Mouse (Mus musculus) lung, embryonic 16.5 days (tissue): ENCODE measurements around the gene Olfr851. TPM values are rescaled to one million over a fixed set of nuclear protein-coding genes. Genes with fewer than 3 reads are reported as not detected.

ENCODE experiments used
- ATAC-seq: fragments of 200-750 bp; cut with Nextera tagmentation; 2 replicates; pipeline ENCODE4 v1.8.0; 2017; ENCODE audit warnings: low read depth, mild to moderate bottlenecking, moderate library complexity
- H3K27ac ChIP-seq: fragments of 300-500 bp; sonication (generic); 2 replicates; pipeline ENCODE4 v1.5.1; 2014; ENCODE audit warnings: mild to moderate bottlenecking, control low read depth, low read length
- H3K27me3 ChIP-seq: fragments of 300-500 bp; sonication (generic); 2 replicates; pipeline ENCODE4 v1.6.1; 2014; ENCODE audit warnings: low read depth, low read length, mixed read lengths; ENCODE audit not compliant: control insufficient read depth, insufficient read depth
- H3K36me3 ChIP-seq: fragments of 300-500 bp; sonication (generic); 2 replicates; pipeline ENCODE4 v1.6.1; 2014; ENCODE audit warnings: low read length; ENCODE audit not compliant: control insufficient read depth, insufficient read depth
- H3K4me1 ChIP-seq: fragments of 300-500 bp; sonication (generic); replicated peaks from 2 replicates; pipeline ENCODE4 v1.6.1; 2014; ENCODE audit warnings: low read length, mixed read lengths; ENCODE audit not compliant: control insufficient read depth, insufficient read depth
- H3K4me2 ChIP-seq: fragments of 300-500 bp; sonication (generic); 2 replicates; pipeline ENCODE4 v1.6.1; 2014; ENCODE audit warnings: low read depth, low read length, control low read depth
- H3K4me3 ChIP-seq: fragments of 300-500 bp; sonication (generic); 2 replicates; pipeline ENCODE4 v1.5.1; 2014; ENCODE audit warnings: mild to moderate bottlenecking, low read length, control low read depth
- H3K9ac ChIP-seq: fragments of 300-500 bp; sonication (generic); 2 replicates; pipeline ENCODE4 v1.6.1; 2014; ENCODE audit warnings: low read length, control low read depth
- H3K9me3 ChIP-seq: fragments of 300-500 bp; sonication (generic); 2 replicates; pipeline ENCODE4 v1.6.1; 2016; ENCODE audit warnings: low read length; ENCODE audit not compliant: control insufficient read depth
- WGBS: fragments of 180-500 bp; shearing (Covaris S2); extraction: QIAGEN DNeasy Blood & Tissue Kit; methylation state at CpG from one replicate; pipeline ENCODE4 v1.1.7; 2014; 5-methylcytosine and 5-hydroxymethylcytosine counted together
- polyA plus RNA-seq: library from polyadenylated mRNA; unstranded; fragments of >200 nt; fragmentation: Nextera tagmentation; extraction: Ambion mirVana; gene quantifications from 2 replicates; pipeline ENCODE4 v1.2.1, GENCODE M21; 2015

Gene Olfr851
- polyA plus RNA-seq = not detected in 2 replicates

- Histone ChIP-seq H3K27me3 (no peaks in the 10 kb centered on the region), H3K4me1 (no peaks in the 10 kb centered on the region), H3K4me3 (no peak within 1 kb of the TSS), H3K4me2 (no peak within 1 kb of the TSS), H3K9me3 (no peaks in the 10 kb centered on the region; the same call in 1 of the 2 replicates), H3K27ac (no peak within 1 kb of the TSS), H3K36me3 (no peaks in the 10 kb centered on the region), H3K9ac (no peak within 1 kb of the TSS)
- ATAC-seq = no peak
Observed at GRCm38 (mm10) chr9:19492995-19493394, at the start of gene Olfr851. Olfr851 (plus strand) TSS chr9:19493295.

GRCm38 (mm10) chr9:19478148-19478547, 14.9 kb upstream of the Olfr851 start, which contains the start of gene Olfr850:
Olfr850 (minus strand) TSS chr9:19478248.
- Histone ChIP-seq H3K9ac (no peak within 1 kb of the TSS), H3K9me3 (no peaks in the 10 kb centered on the region), H3K27ac (no peak within 1 kb of the TSS), H3K4me2 (no peak within 1 kb of the TSS), H3K27me3 (no peaks in the 10 kb centered on the region), H3K4me1 (no peaks in the 10 kb centered on the region), H3K4me3 (no peak within 1 kb of the TSS), H3K36me3 (no peaks in the 10 kb centered on the region)
- ATAC-seq = no peak

- no peaks in the 10 kb centered on the region for H3K9me3 ChIP-seq
- 67% methylated on average over 1 of the region's 1 CpGs for WGBS
Observed at GRCm38 (mm10) chr9:19540976-19541375, 47.9 kb downstream of the Olfr851 start, which contains the start of gene Olfr853. Olfr853 (minus strand) TSS chr9:19541076.

More at GRCm38 (mm10) chr9:19540976-19541375, 47.9 kb downstream of the Olfr851 start, which contains the start of gene Olfr853:
- H3K4me3 ChIP-seq = no peak within 1 kb of the TSS
- no peak within 1 kb of the TSS for H3K4me2 ChIP-seq
- ATAC-seq = no peak
- H3K27ac ChIP-seq = no peak within 1 kb of the TSS
- H3K9ac ChIP-seq = no peak within 1 kb of the TSS
- H3K27me3 ChIP-seq = no peaks in the 10 kb centered on the region
- H3K4me1 ChIP-seq = no peaks in the 10 kb centered on the region
- no peaks in the 10 kb centered on the region for H3K36me3 ChIP-seq

Other genes with a start within 250 kb of the Olfr851 start
- not detected in 2 replicates for gene Olfr843, start 241.3 kb upstream of the Olfr851 start, polyA plus RNA-seq
- gene Olfr844, start 176.9 kb upstream of the Olfr851 start, polyA plus RNA-seq = not detected in 2 replicates
- gene Olfr845, start 156.8 kb upstream of the Olfr851 start, polyA plus RNA-seq = not detected in 2 replicates
- gene Olfr846, start 129.3 kb upstream of the Olfr851 start, polyA plus RNA-seq = not detected in 2 replicates
- not detected in 2 replicates for gene Olfr847, start 114.6 kb upstream of the Olfr851 start, polyA plus RNA-seq
- not detected in 2 replicates for gene Olfr849, start 53.0 kb upstream of the Olfr851 start, polyA plus RNA-seq
- gene Olfr850, start 15.0 kb upstream of the Olfr851 start, polyA plus RNA-seq = not detected in 2 replicates
- gene Olfr853, start 47.8 kb downstream of the Olfr851 start, polyA plus RNA-seq = not detected in 2 replicates
- not detected in 2 replicates for gene Olfr854, start 74.1 kb downstream of the Olfr851 start, polyA plus RNA-seq
- gene Olfr855, start 89.3 kb downstream of the Olfr851 start, polyA plus RNA-seq = not detected in 2 replicates
- 26.6 and 26.8 TPM in 2 replicates for gene Zfp317, start 128.8 kb downstream of the Olfr851 start, polyA plus RNA-seq
- not detected in 2 replicates for gene Olfr857, start 216.1 kb downstream of the Olfr851 start, polyA plus RNA-seq